ENCODE assay signal across 24 mouse cellular contexts in the genomic region with DNA sequence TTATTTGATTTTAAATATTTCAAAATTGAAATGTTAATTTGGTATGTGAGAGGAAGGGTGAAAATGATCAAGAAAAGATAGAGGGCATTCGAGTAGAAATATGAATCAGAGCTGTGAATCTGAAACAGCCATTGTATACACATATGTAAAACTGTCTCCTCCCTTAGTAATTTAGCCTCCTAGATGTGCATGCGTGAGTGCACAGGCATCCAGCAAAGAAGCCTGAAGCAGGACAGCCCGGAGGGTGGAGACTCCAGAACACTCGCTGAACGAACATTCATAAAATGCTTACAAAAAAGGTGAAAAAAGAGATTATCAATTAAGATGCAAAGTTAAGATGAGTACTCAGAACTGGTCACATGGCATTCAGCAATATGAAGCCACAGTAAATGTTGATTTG.
"Had no signal": no experiment of that assay in that cellular context is flagged by ENCODE, and none has a peak within 500 bp of the region (broad histone marks: within the 10 kb centered on the region; RNA-seq: fewer than 3 reads in every experiment).

No protein-coding gene starts in this region.

- H3K9ac ChIP-seq: heart, embryonic 12.5 days; hindbrain, embryonic 12.5 days; hindbrain, embryonic 14.5 days; intestine, embryonic 15.5 days; limb, embryonic 12.5 days; liver, embryonic 13.5 days had no signal

- H3K9me3 ChIP-seq: heart, embryonic 10.5 days; heart, embryonic 12.5 days; hindbrain, embryonic 10.5 days; hindbrain, embryonic 12.5 days; intestine, embryonic 15.5 days; limb, embryonic 10.5 days; limb, embryonic 12.5 days; liver, embryonic 13.5 days had no signal

- H3K4me3 ChIP-seq: gastrocnemius, adult 2 months; heart, embryonic 10.5 days; heart, embryonic 12.5 days; hindbrain, embryonic 10.5 days; hindbrain, embryonic 12.5 days; intestine, embryonic 15.5 days; layer of hippocampus, adult 2 months; left cerebral cortex, adult 2 months; limb, embryonic 10.5 days; limb, embryonic 12.5 days; liver, embryonic 13.5 days had no signal

- DNase-seq: gastrocnemius, adult 2 months; gastrocnemius, postnatal 10 days; gastrocnemius, postnatal 25 days; heart, adult 18-20 months; heart, postnatal 10 days; heart, postnatal 4 days; kidney, adult 9 months; liver; liver, embryonic 13.5 days had no signal

- H3K4me1 ChIP-seq: heart, embryonic 10.5 days; heart, embryonic 12.5 days; hindbrain, embryonic 10.5 days; hindbrain, embryonic 12.5 days; intestine, embryonic 15.5 days; limb, embryonic 10.5 days; limb, embryonic 12.5 days; liver, embryonic 13.5 days had no signal

- H3K27me3 ChIP-seq: heart, embryonic 12.5 days; hindbrain, embryonic 12.5 days; intestine, embryonic 15.5 days; limb, embryonic 12.5 days; liver, embryonic 13.5 days had no signal

- ATAC-seq: forebrain, embryonic 16.5 days; hindbrain, embryonic 16.5 days; inflammation-experienced regulatory T-cells, adult 6 months; intestine, embryonic 15.5 days; intestine, postnatal 0 days had no signal

- H3K4me2 ChIP-seq: heart, embryonic 12.5 days; hindbrain, embryonic 12.5 days; hindbrain, embryonic 14.5 days; intestine, embryonic 15.5 days; limb, embryonic 12.5 days; liver, embryonic 11.5 days; liver, embryonic 13.5 days had no signal

- H3K36me3 ChIP-seq: hindbrain, embryonic 12.5 days; intestine, embryonic 15.5 days; liver, embryonic 13.5 days had no signal

- H3K27ac ChIP-seq: gastrocnemius, adult 2 months; heart, embryonic 10.5 days; hindbrain, embryonic 10.5 days; hindbrain, embryonic 12.5 days; hindbrain, embryonic 14.5 days; intestine, embryonic 15.5 days; layer of hippocampus, adult 2 months; left cerebral cortex, adult 2 months; limb, embryonic 10.5 days; limb, embryonic 12.5 days; liver, embryonic 13.5 days had no signal
